Mouse (Mus musculus): ENCODE measurements around the gene Ndufs2.

Gene Ndufs2

DNA sequence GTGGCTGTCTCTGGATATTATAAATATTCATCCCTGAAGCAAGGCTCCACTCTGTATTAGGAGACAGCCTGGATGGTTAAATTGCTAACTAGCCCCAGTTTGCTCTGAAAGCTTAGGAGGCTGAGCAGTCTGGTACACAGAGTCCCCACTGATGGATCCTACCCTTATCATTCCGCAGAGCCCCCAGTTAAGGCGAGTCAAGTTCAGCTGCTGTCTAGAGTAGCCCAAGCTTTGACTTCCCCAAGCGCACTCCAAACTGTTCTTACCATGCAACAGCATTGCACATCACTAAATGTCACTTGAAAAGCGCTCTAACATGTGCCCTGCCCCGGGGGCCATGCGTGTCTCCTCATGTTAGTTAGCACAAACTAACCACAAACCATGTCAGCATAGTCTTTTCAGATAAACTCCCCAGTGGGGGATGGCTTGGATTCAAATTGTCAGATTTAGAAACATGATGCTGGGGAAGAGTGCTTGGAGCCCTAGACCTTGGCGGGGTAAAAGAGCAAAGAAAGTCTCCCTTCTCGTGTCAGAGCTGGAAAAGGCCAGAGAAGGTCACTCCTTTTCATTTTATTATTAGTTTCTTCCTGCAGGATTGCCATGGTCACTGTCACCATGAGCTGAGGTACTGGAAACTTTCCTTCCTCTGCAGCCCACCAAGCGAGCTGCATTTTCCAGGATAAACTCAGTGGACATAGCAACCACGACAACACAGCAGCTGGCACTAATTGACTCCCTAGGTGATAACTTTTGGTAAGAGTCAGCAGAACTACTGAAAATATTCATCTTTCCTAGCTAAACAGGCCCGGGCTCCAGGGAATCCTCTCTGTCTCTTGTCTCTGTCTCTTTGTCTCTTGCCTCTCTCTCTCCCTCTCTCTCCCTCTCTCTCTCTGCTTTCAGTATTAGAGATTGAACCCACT, 57.0 kb downstream of the Ndufs2 start:
- no peak for DNase-seq

DNA sequence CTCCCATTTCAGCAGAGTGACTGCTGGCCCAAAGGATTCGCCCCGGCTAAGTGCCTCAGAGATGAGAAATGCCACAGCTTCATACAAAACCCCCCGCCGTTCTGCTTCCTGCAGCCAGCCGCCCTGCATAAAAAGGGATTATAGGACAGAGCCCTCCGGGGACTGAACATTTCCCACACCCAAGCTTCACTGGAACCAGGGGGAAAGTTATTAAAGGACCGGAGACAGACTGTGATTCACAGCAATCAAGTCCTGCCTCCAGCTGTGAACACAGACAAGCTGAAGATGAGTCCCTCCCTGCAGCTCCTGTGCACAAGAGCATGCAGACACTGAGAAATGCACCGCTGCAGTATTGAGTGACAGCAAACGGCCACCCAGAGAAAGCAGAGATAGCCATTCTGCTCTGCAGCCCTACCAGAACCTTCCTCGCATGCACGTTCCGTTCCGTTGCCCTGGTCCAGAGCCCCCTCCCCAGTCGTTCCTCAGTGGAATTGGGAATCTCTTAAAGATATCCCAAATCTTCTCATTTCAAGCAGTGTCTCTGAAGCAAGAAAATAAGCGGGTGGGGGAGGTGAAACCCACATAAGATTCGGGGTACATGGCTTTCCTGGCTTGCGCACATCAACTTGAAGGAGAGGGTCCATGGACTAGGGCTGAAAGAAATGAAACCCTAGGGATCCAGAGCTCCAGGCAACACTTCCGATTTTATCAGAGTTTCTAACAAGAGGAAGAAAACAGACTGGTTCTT, 57.9 kb downstream of the Ndufs2 start:
- no peak for DNase-seq

- DNase-seq: no peak
Observed at GRCm38 (mm10) chr1:171192283-171192682, 58.9 kb downstream of the Ndufs2 start.

- no peak for DNase-seq
Observed at GRCm38 (mm10) chr1:171190832-171191231, 60.4 kb downstream of the Ndufs2 start.

DNA sequence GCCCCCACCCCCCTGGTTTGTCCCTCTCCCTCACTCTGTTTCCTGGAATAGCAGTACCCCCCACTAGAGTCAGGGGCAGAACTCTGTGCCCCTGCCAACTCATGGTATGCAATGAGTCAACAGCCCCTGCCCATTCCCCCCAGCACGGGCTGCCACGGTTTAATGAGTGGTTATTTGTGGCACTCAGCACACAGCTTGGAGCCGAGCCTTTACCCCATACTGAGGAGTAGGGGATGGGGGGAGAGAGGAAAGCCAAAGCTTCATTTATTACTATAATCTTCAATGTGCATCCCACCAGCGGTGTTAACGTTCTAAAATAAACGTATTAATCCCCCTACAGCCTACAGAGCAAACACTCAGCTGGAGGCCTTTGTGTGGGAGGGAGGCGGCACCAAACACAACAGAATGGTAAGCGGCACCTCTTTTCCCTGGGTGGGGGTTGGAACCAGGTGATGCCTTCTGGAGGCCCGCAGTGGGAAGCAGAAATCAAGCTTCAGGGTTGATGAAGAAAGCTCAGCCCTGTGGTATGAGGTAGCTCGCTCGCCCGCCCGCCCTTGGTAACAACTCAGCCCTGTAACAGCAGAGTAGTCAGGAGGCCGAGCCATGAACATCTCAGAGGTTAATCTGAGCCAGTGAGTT, 61.6 kb downstream of the Ndufs2 start:
- no peak for DNase-seq

DNA sequence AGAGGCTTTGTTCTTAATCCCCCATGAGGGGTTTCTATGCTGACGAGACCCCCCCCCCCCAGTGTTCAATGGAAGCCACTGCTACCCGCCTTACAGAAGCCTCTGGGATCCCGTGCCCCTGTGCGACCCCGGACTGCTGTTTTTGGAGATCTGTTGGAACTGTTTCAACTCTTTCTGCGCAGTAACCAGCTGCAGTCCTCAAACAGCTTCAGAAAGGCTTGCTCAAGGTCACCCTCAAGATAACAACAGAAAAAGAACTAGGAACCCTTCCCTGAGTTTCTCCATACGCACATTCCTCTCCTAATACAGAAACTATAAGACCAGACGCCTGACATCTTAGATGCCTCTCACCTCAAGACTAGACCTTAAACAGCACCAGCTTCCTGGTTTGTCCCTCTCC, 62.1 kb downstream of the Ndufs2 start:
- no peak for DNase-seq

DNA sequence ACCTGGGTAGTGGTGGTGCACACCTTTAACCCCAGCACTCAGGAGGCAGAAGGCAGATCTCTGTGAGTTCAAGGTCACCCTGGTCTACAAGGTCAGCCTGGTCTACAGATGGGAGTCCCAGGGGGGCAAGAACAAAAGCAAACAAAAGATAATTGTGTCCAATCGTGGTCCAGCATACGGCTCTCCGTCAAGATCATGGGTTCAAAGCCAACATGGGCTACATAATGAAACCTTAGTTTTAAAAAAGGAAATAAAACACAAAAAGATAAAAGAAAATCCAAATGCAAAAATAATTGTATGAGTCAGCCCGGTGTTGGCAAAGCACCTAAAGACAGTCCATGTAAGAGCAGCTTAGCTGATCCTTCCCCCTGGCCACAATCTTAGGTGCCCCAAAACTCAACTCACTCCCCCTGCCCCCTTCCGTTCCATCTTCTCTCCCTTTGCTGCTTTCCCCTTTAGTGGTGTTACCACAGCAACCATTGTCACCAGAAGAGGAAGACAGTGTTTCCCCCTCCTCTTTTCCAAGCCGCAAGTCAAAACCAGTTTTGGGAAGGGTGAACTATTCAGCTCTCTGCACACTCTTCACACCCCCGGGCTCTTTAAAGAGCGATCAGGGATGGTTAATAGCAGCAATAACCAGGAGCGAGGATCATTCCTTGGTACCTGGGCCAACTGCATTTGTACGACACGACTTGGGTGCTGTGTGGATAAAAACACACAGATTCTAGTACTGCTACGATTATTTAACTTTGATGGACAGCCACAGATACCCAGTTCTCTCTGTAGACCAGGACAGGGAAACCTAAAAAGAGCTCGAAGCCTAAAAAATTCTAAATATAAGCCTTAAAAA, 63.1 kb downstream of the Ndufs2 start:
- DNase-seq: no peak

DNA sequence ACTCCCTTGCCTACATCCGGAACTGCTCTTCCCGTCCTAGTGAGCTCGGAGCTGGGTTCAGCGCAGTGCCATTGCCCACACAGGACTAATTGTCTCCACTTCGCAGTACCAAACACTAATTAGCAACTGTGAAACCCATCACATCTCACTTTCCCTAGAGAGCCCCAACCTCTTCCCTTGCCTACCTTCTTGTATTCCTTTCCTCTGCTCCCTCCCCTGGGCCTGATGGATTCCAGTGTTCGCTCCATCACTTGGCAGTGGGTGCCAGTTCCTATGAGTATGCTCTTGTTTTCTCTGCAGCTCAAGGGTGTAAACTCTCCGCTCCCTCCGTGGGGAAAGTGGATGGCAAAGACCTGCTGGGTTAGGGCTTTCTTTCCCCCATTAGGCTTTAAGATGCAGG, 65.5 kb downstream of the Ndufs2 start:
- DNase-seq: no peak
